Mouse (Mus musculus) embryonic facial prominence, embryonic 13.5 days (tissue): ENCODE measurements around the gene Msi2. TPM values are rescaled to one million over a fixed set of nuclear protein-coding genes. Genes with fewer than 3 reads are reported as not detected.

ENCODE experiments used
- ATAC-seq: fragments of 200-750 bp; cut with Nextera tagmentation; 2 replicates; pipeline ENCODE4 v1.8.0; 2017; ENCODE audit warnings: low read depth; ENCODE audit not compliant: insufficient number of reproducible peaks, insufficient read depth, low FRiP score, low TSS enrichment
- H3K27ac ChIP-seq: fragments of 300-500 bp; sonication (generic); 2 replicates; pipeline ENCODE4 v1.5.1; 2015; ENCODE audit warnings: moderate library complexity, mild to moderate bottlenecking, inconsistent platforms
- H3K27me3 ChIP-seq: fragments of 300-500 bp; sonication (generic); 2 replicates; pipeline ENCODE4 v1.6.1; 2015; ENCODE audit warnings: mild to moderate bottlenecking, inconsistent platforms
- H3K36me3 ChIP-seq: fragments of 300-500 bp; sonication (generic); 2 replicates; pipeline ENCODE4 v1.6.1; 2015; ENCODE audit warnings: mild to moderate bottlenecking, inconsistent platforms
- H3K4me1 ChIP-seq: fragments of 300-500 bp; sonication (generic); 2 replicates; pipeline ENCODE4 v1.6.1; 2015; ENCODE audit warnings: inconsistent platforms
- H3K4me2 ChIP-seq: fragments of 300-500 bp; sonication (generic); 2 replicates; pipeline ENCODE4 v1.6.1; 2015; ENCODE audit warnings: moderate library complexity, mild to moderate bottlenecking, inconsistent platforms
- H3K4me3 ChIP-seq: fragments of 300-500 bp; sonication (generic); 2 replicates; pipeline ENCODE4 v1.5.1; 2015; ENCODE audit warnings: mild to moderate bottlenecking, inconsistent platforms
- H3K9ac ChIP-seq: fragments of 300-500 bp; sonication (generic); 2 replicates; pipeline ENCODE4 v1.6.1; 2015; ENCODE audit warnings: mild to moderate bottlenecking, inconsistent platforms
- H3K9me3 ChIP-seq: fragments of 300-500 bp; sonication (generic); 2 replicates; pipeline ENCODE4 v1.6.1; 2016; ENCODE audit warnings: inconsistent platforms
- WGBS: fragments of 180-500 bp; shearing (Covaris S2); methylation state at CpG from one replicate; pipeline ENCODE4 v1.1.7; 2015; ENCODE audit warnings: mixed read lengths; 5-methylcytosine and 5-hydroxymethylcytosine counted together
- polyA plus RNA-seq: library from polyadenylated mRNA; unstranded; fragments of >200 nt; fragmentation: Nextera tagmentation; extraction: Ambion mirVana; gene quantifications from 2 replicates; pipeline ENCODE4 v1.2.1, GENCODE M21; 2015

The Msi2 gene
- polyA plus RNA-seq, 1 experiment from 2014 or later: 18.7 TPM

- H3K9ac ChIP-seq: no peak overlapping the region
- 74% methylated on average over 6 of the region's 6 CpGs for WGBS
- no peaks in the 10 kb centered on the region for H3K9me3 ChIP-seq
- no peak overlapping the region for H3K4me3 ChIP-seq
- no peak overlapping the region for H3K4me2 ChIP-seq
- peaks cover 3% of the 10 kb centered on the region; the same call in 1 of the 2 replicates for H3K36me3 ChIP-seq
- ATAC-seq: no peak
- peaks cover 38% of the 10 kb centered on the region for H3K4me1 ChIP-seq
- H3K27me3 ChIP-seq: no peaks in the 10 kb centered on the region
- H3K27ac ChIP-seq: no peak overlapping the region
Measured at GRCm38 (mm10) chr11:88605771-88606170, 112.5 kb downstream of the Msi2 start.

DNA sequence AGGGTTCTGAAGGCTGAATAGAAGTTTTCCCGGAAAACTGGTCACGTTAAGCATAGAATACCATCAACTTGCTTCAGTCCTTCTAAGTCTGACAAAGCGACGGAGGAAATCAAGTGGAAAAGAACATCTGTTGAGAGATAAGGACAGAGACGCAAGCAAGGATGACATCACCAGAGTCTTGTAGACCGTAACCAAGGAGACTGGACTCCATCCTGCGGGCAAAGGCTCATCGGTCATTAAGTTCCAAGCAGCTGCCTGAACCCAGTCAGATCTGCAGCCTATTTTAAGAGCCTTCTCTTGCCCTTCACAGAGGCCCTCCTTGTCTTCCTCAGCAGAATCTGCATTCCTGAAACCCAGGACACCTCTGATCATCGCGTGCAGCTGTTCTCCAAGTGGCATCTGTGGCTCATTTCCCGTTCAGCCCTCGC lies 113.2 kb downstream of the Msi2 start:
- WGBS: 45% methylated on average over 12 of the region's 12 CpGs

DNA sequence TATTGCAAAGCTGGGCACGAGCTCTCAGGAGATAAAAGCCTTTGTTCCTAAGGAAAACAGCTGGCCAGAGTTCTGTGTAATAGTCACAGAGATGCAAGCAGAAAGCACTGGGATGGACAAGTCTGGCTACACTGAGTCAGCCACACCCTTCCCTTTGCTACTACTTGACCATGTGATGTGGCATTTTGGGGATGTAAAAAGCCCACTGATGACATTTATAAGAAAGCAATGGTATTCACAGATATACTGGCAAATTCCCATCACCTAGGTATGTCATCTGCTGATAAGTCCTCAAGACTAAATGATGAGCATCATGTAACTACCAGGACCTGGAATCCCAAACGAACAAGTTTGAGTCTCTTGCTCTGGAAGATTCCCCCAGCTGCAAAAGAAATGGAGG lies 113.7 kb downstream of the Msi2 start:
- ATAC-seq: no peak
- Histone ChIP-seq H3K9me3 (no peaks in the 10 kb centered on the region), H3K27me3 (no peaks in the 10 kb centered on the region), H3K4me1 (peaks cover 46% of the 10 kb centered on the region), H3K36me3 (peaks cover 3% of the 10 kb centered on the region; the same call in 1 of the 2 replicates), H3K4me2 (no peak overlapping the region), H3K4me3 (no peak overlapping the region), H3K9ac (no peak overlapping the region), H3K27ac (no peak overlapping the region)
- 69% methylated on average over 2 of the region's 2 CpGs for whole genome bisulfite sequencing

More for the DNA sequence above, 113.2 kb downstream of the Msi2 start:
- no peak overlapping the region for H3K4me3 ChIP-seq
- peaks cover 3% of the 10 kb centered on the region; the same call in 1 of the 2 replicates for H3K36me3 ChIP-seq
- no peak for ATAC-seq
- no peak overlapping the region for H3K27ac ChIP-seq
- peaks cover 44% of the 10 kb centered on the region for H3K4me1 ChIP-seq
- no peaks in the 10 kb centered on the region for H3K27me3 ChIP-seq
- no peak overlapping the region for H3K4me2 ChIP-seq
- H3K9ac ChIP-seq: no peak overlapping the region
- no peaks in the 10 kb centered on the region for H3K9me3 ChIP-seq

GRCm38 (mm10) chr11:88603366-88603765 lies 114.9 kb downstream of the Msi2 start:
- H3K9ac ChIP-seq: no peak overlapping the region
- H3K4me2 ChIP-seq: no peak overlapping the region
- ATAC-seq: no peak
- no peak overlapping the region for H3K27ac ChIP-seq
- peaks cover 3% of the 10 kb centered on the region; the same call in 1 of the 2 replicates for H3K36me3 ChIP-seq
- H3K27me3 ChIP-seq: no peaks in the 10 kb centered on the region
- WGBS: 85% methylated on average over 11 of the region's 11 CpGs
- H3K4me1 ChIP-seq: peaks cover 52% of the 10 kb centered on the region
- no peak overlapping the region for H3K4me3 ChIP-seq
- no peaks in the 10 kb centered on the region for H3K9me3 ChIP-seq

DNA sequence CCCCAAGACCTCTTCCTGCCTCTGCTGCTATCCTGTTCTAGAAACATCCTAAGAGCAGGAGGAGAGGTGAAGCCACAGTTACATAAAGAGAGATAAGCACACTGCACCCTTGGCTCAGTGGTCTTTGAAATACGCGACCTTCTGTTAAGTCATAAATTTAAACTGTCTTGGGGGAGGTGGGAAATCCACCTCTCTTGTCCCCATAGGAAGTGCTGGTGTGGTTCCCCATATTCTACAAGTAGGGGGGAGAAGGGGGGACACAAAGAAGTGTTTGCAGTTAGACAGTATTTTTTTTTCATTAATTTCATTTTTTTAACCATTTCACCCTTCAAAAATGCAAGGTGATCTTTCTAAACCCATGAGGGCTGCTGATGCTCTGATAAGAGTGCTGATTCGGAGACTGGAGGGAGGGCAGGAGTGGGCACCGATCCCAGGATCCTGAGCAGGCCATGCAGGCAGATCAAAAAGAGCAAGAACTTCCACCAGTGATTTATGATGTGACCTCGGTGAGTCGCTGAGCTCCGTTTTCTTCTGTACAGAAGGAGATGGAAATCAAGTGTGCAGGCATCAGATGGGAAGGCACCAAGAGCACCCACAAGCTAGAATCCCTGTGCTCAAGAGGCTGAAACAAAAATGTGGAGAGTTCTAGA lies 115.7 kb downstream of the Msi2 start:
- Histone ChIP-seq H3K4me3 (no peak overlapping the region), H3K27ac (no peak overlapping the region; the same call in 1 of the 2 replicates), H3K27me3 (no peaks in the 10 kb centered on the region), H3K9me3 (no peaks in the 10 kb centered on the region), H3K4me2 (no peak overlapping the region), H3K36me3 (peaks cover 3% of the 10 kb centered on the region; the same call in 1 of the 2 replicates), H3K9ac (no peak overlapping the region), H3K4me1 (peaks cover 51% of the 10 kb centered on the region)
- ATAC-seq: no peak
- WGBS: 84% methylated on average over 7 of the region's 7 CpGs

DNA sequence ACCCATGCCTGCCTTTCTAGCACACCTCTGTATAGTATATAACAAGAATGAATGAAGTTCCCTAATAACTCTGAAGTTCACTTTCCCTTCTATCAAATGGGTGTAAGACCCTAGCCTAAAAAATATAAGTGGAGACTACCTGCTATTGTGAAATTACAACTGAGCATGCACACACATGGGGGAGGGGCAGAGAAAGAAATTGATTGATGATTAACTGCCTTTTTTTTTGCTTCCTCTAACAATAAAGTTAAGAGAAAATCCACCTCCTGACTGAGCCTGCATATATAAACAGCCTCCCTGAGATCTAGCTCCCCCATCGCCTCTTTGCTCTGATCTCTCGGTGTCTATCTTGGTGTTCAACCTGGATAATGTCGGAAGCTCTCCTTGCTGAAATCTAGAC lies 118.1 kb downstream of the Msi2 start:
- WGBS: 93% methylated on average over 3 of the region's 3 CpGs
- ATAC-seq: no peak
- H3K4me3 ChIP-seq: no peak overlapping the region
- no peaks in the 10 kb centered on the region for H3K9me3 ChIP-seq
- H3K36me3 ChIP-seq: peaks cover 3% of the 10 kb centered on the region; the same call in 1 of the 2 replicates
- H3K4me2 ChIP-seq: no peak overlapping the region
- peaks cover 51% of the 10 kb centered on the region for H3K4me1 ChIP-seq
- no peak overlapping the region for H3K9ac ChIP-seq
- H3K27me3 ChIP-seq: no peaks in the 10 kb centered on the region
- H3K27ac ChIP-seq: no peak overlapping the region

DNA sequence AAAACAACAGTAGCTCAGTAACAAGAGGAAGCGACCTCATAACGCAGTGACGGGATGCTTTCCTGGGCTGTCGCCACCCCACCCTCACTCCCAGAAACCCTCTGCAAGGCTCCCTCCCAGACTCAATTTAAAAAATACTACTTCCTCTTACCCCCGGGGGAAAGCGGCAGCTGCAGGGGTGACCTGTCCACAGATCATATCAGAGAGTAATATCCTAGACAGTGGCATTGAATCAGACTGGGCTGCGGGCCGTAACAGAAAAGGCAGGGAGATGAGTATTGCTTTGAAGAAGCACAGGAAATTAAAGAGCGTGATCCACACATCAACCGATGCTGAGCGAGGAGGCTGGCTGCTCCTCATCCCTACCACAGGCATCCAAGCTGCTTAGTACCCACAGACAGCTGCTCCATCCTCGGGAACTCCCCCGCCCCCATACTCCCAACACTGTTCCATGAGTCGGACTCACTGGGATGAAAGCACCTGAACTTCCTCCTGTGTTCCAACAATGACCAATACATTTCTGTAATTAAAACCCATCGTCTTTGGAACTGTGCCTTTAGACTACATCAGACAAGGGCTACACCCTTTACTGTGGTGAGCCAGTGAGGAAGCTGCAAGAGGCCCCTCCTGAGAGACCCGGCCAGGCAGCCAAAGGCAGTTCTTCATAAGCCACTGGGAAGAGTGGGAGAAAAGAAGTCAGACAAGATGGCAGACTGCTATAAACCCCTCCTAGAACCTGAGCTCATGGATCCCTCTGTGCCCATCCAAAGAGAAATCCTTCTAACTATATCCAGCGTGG lies 118.8 kb downstream of the Msi2 start:
- 0 out of 2 replicates have a peak, but pooled peaks have one; percentile 12 for ATAC-seq
- no peak overlapping the region for H3K4me3 ChIP-seq
- no peak overlapping the region for H3K9ac ChIP-seq
- H3K4me2 ChIP-seq: peak overlapping the region; percentile 21
- peaks cover 56% of the 10 kb centered on the region for H3K4me1 ChIP-seq
- H3K27ac ChIP-seq: peak overlapping the region; percentile 19
- H3K36me3 ChIP-seq: peaks cover 3% of the 10 kb centered on the region; the same call in 1 of the 2 replicates
- WGBS: 35% methylated on average over 17 of the region's 17 CpGs
- H3K27me3 ChIP-seq: no peaks in the 10 kb centered on the region
- H3K9me3 ChIP-seq: no peaks in the 10 kb centered on the region

GRCm38 (mm10) chr11:88598848-88599175 lies 119.5 kb downstream of the Msi2 start:
- Histone ChIP-seq H3K9ac (no peak overlapping the region), H3K36me3 (peaks cover 2% of the 10 kb centered on the region; the same call in 1 of the 2 replicates), H3K27ac (0 out of 2 replicates have a peak overlapping the region, but pooled peaks have one; percentile 19), H3K4me1 (peaks cover 62% of the 10 kb centered on the region), H3K9me3 (no peaks in the 10 kb centered on the region), H3K27me3 (no peaks in the 10 kb centered on the region), H3K4me2 (peak overlapping the region; percentile 21; the same call in 1 of the 2 replicates), H3K4me3 (no peak overlapping the region)
- no peak for ATAC-seq
- WGBS: 49% methylated on average over 3 of the region's 3 CpGs

- no peaks in the 10 kb centered on the region for H3K9me3 ChIP-seq
- ATAC-seq: no peak
- 59% methylated on average over 11 of the region's 11 CpGs for WGBS
- H3K4me1 ChIP-seq: peaks cover 63% of the 10 kb centered on the region
- H3K4me2 ChIP-seq: no peak overlapping the region
- H3K27ac ChIP-seq: no peak overlapping the region; the same call in 1 of the 2 replicates
- no peaks in the 10 kb centered on the region for H3K36me3 ChIP-seq
- H3K4me3 ChIP-seq: no peak overlapping the region
- H3K27me3 ChIP-seq: no peaks in the 10 kb centered on the region
- no peak overlapping the region for H3K9ac ChIP-seq
Measured at GRCm38 (mm10) chr11:88598150-88598847, 120.0 kb downstream of the Msi2 start.

DNA sequence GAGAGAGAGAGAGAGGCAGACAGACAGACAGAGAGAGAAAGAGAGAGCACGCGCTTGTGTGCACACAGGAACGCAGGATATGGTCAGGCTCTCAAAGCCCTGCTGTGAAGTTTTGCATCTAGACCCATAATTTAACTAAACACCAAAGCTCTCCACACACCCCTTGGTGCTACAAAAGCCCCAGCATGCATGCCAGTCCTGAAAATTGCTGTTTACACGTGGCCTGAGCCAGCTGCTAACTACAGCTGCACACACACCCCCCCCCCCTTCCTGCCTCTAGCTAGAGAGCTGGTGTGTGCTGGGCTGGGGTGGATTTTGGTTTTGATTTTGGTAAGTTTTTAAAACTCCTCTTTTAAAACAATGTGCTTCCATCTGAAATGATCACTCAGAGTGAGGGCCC lies 122.7 kb downstream of the Msi2 start:
- Histone ChIP-seq H3K36me3 (no peaks in the 10 kb centered on the region), H3K4me3 (no peak overlapping the region), H3K27me3 (no peaks in the 10 kb centered on the region), H3K4me2 (no peak overlapping the region), H3K9me3 (no peaks in the 10 kb centered on the region), H3K9ac (no peak overlapping the region), H3K27ac (peak overlapping the region; percentile 81; the same call in 1 of the 2 replicates), H3K4me1 (peaks cover 72% of the 10 kb centered on the region)
- ATAC-seq: no peak
- 31% methylated on average over 3 of the region's 4 CpGs for WGBS

- 0 out of 2 replicates have a peak overlapping the region, but pooled peaks have one; percentile 5 for H3K4me2 ChIP-seq
- no peaks in the 10 kb centered on the region for H3K27me3 ChIP-seq
- H3K9ac ChIP-seq: no peak overlapping the region
- 47% methylated on average over 13 of the region's 13 CpGs for WGBS
- ATAC-seq: 0 out of 2 replicates have a peak, but pooled peaks have one; percentile 52
- H3K36me3 ChIP-seq: peaks cover 2% of the 10 kb centered on the region
- no peak overlapping the region for H3K4me3 ChIP-seq
- peaks cover 69% of the 10 kb centered on the region for H3K4me1 ChIP-seq
- H3K9me3 ChIP-seq: no peaks in the 10 kb centered on the region
- H3K27ac ChIP-seq: peak overlapping the region; percentile 81
Measured at GRCm38 (mm10) chr11:88594804-88595611, 123.3 kb downstream of the Msi2 start.
